Mouse (Mus musculus): ENCODE data around the gene Rab37.
A peak's percentile ranks its signal among the peaks of the same experiment; 100 is the strongest.

Rab37 gene

GRCm38 (mm10) chr11:115085064-115085463 lies 6.2 kb upstream of the Rab37 start:
- no peak for DNase-seq (ENCODE audit: low read depth, low spot score)

- DNase-seq (ENCODE audit: low read depth, low spot score), result no peak
Observed at GRCm38 (mm10) chr11:115086213-115086612, 5.0 kb upstream of the Rab37 start.

- DNase-seq (ENCODE audit: low read depth, low spot score), result no peak
Observed at GRCm38 (mm10) chr11:115089853-115090252, 1.4 kb upstream of the Rab37 start.

- DNase-seq (ENCODE audit: low read depth, low spot score), result no peak
Observed at GRCm38 (mm10) chr11:115092140-115092539, 909 bp downstream of the Rab37 start.

- DNase-seq (ENCODE audit: low read depth, low spot score), result no peak
Observed at GRCm38 (mm10) chr11:115098203-115098932, 7.1 kb downstream of the Rab37 start.

DNA sequence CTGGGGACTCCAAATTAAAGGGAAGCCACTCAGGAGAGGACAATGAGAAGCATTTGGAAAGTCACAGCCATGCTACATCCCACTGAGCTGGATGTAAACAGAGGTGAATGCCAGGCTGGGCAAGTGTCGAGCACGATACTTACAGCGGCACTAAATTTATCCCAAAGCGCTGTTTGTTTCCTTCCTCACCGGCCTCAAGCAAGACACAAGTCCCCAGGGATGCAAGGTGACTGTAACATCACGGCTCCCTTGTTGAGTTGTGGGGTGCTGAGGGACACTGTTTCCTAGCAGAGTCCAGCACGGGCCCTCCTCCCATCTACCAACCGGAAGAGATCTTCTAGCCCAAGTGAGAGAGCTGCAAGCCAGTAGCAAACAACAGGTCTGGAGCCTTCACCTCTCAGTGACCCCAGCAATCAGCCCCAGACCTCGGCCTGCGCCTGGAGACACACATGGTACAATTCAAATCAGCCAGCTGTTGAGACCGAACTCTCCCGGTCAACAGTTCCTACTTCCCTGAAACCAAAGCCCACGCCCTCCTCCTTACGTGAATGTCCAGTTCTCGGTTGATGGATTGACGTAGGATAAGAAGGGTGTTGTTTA lies 8.1 kb downstream of the Rab37 start:
- peak; percentile 45 for DNase-seq (ENCODE audit: low read depth, low spot score)

GRCm38 (mm10) chr11:115100032-115100621 lies 8.9 kb downstream of the Rab37 start:
- no peak for DNase-seq (ENCODE audit: low read depth, low spot score)

GRCm38 (mm10) chr11:115100741-115101140 lies 9.5 kb downstream of the Rab37 start:
- DNase-seq (ENCODE audit: low read depth, low spot score), result peak; percentile 55

DNA sequence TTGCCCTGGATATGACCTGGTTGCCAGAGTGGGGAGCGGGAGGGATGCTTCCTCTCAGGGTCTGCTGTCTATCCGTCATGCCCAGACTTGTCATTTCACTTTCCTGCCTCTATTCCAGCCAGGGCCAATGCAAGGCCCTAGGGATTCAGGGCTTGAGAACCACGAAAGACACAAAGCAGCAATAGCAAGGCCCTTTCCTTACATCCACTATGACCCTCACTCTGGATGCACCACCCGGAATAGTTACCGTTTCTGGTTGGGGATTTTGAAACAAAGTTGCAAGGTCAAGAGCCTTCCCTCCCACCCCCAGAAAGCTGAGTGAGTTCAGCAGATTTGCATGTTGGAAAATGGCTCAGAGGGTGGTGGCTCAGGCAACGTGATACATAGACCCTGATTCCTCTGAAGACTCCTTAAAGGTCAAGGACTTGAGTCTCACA lies 10.4 kb downstream of the Rab37 start:
- DNase-seq (ENCODE audit: low read depth, low spot score), result no peak

DNA sequence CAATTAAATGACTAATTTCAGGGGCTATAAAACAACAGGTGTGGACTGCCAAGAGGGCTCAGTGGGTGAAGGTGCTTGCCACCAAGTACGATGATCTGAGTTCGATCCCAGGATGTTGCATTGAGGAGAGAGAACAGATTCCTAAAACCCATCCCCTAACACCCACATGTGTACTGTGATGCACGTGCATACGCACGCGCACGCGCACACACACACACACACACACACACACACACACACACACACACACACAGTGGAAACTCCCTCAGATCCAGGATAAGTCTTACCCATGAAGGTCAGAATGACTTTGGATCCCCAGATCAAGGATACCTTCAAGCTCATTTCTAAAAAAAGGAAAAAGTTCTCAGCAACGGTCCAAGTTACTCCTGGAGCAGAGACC lies 10.9 kb downstream of the Rab37 start:
- DNase-seq (ENCODE audit: low read depth, low spot score), result no peak

DNA sequence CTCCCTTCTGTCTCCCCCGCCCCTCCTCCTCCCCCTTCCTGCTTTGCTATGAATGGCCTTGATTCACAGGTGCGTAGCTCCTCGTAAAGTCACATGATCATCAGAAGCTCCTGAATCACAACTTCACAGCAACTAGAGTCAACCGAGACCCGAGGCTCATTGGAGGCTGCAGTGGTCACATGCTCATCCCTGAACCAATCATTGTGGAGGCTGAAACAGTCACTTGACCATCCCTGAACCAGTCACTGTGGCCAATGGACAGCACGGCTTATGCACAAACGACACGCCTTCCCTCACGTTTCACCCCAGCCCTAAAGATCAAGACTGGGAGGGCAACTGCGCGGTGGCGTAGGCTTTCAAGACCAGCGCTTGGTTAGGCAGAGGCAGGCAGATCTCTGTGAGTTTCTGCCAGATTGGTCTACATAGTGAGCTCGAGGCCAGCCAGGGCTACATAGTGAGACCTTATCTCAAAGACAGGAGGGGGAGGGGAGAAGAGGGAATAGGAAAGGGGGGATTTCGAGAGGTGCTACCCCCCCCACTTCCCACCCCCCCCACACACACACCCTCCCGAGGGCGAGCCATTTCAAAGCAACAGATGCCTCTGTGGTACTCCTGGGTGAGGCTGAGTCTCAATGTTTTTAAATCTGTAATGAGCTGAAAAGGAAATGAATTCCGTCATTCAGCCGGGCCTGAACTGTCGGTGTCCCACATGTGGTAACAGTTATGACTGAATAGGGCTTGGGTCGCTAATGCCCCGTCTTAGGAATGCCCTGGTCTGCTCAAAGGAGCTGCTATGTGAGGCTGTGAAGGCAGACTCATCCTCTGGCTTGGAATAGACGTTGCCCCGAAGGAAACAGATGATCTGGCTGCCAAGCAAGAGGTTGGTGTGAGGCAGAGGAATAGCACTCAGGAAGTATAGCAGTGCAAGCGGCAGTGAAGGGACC lies 12.5 kb downstream of the Rab37 start:
- DNase-seq (ENCODE audit: low read depth, low spot score), result peak; percentile 61

DNA sequence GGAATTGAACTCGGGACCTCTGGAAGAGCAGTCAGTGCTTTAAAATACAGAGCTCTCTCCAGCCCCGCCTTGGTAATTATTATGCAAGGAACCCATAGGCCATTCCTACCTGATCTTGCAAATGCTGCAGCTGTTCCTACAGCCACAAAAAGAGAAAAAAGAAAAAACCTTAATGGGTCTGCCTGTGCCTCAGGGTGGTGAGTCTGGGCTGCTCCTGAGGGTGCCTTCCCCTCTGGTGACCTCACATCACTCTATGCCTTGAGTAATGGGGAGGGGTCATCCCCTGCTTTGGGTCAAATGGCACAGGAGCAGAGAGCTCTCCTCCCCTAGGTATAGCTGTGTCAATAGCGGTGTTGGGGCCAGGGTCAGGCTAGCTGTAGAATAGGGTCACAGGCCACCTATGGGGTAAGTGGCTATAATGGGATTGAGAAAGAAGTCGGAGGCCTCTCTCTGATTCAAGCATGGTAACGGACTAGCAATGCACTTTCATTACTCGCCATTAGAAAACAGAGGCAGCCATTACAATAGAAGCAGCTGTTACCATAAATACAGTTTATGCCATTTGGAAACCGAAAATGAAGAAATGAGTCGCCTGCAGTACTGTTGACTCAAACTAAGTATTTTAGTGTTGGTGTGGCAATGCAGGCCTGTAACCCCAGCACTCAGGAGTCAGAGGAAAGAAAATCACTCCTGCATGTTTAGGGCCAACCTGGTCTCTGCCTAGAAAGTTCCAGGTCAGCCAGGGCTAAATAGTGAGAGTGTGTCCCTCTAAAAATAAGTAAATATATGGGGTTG lies 13.7 kb downstream of the Rab37 start:
- DNase-seq (ENCODE audit: low read depth, low spot score), result no peak

DNA sequence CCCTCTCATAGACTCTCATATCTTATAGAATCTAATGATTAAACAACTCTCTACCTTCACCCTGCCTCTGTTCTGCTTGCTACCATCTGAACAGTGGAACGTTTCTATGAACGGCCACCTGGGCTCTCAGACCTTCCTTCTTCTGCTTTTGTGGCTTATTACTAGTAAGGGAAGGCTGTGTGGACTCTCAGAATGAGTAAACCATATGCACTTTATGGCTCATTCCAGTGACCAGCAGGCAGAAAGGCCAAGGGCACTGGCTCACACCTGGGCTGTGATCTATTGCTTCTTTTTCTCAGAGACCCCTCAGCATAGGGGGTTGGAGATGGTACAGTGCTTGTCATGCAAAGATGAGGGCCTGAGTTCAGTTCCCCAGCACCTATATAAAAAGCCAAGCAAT lies 15.4 kb downstream of the Rab37 start:
- no peak for DNase-seq (ENCODE audit: low read depth, low spot score)

DNA sequence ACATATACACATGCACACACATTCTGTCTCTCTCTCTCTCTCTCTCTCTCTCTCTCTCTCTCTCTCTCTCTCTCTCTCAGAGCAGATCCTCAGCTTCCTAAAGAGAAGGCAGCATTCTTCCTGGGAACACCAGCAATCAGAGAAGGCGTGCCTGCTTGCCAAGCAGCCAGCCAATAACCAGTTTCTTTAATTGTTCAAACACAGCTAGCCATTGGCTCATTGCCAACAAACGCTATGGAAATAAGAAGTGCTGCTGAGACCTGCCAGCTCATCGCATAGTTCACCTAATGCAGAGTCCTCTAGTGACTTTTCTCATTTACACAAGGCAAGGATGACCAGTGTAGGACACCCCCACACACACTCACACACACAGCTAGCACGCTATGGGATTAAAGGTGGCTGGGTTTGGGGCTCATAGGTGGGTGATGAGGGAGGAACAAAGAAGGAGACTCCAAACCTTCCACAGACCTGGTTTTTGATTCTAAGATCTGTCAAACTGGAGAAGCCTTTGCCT lies 16.2 kb downstream of the Rab37 start:
- no peak for DNase-seq (ENCODE audit: low read depth, low spot score)

GRCm38 (mm10) chr11:115108176-115108575 lies 16.9 kb downstream of the Rab37 start:
- DNase-seq (ENCODE audit: low read depth, low spot score), result no peak

DNA sequence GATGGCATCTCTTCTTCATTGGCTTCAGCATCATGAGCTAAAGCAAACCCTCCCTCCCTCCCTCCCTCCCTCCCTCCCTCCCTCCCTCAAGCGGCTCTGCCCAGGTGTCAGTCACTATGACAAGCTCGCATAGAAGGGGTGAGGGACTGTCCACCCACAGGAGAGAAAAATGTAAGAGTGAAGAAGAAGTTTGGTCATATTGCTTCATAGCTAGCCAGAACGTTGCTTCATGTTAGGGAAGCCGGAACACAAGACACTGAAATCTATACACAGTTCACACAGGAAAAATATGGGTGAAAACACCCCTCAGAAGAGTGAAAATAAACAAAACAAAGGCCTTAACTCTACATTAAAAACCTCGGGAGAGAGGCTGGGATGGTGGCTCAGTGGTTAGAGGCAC lies 19.0 kb downstream of the Rab37 start:
- DNase-seq (ENCODE audit: low read depth, low spot score), result no peak

- no peak for DNase-seq (ENCODE audit: low read depth, low spot score)
Observed at GRCm38 (mm10) chr11:115112196-115112595, 21.0 kb downstream of the Rab37 start.

DNA sequence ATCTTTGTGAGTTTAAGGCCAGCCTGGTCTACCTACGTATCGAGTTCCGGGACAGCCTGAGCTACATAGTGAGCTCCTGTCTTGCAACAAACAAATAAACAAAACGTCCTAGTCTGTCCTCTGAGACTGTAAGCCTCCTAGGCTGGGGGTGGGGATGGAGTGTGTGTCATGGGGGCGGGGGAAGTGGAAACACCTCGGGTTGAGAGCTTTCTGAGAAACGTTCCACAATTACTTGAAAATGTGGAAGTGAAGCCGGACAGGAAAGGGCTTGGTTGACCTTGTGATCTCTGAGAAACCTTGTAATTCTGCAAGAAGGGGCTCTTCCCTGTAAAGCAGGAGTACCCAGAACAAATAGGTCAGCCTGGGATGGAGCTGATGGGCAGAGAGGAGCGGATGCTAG lies 28.2 kb downstream of the Rab37 start:
- no peak for DNase-seq (ENCODE audit: low read depth, low spot score)

DNA sequence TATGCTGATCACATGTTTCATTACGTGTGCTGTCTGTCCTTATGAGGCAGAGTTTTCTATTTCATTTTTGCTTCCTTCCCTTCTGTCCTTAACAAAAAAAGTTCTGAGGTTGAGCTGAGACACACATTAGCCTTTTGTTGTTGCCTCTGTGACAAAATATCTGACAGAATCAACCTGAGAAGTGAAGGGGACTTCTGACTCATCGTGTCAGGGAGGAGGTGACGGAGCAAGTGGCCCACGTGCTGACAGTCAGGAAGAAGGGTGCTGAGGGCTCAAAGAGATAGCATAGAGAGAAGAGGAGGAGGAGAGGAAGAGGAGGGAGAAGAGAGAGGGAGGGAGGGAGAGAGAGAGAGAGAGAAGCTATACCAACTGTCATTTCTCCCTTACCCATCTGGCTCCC lies 37.3 kb downstream of the Rab37 start:
- DNase-seq (ENCODE audit: low read depth, low spot score), result no peak

DNA sequence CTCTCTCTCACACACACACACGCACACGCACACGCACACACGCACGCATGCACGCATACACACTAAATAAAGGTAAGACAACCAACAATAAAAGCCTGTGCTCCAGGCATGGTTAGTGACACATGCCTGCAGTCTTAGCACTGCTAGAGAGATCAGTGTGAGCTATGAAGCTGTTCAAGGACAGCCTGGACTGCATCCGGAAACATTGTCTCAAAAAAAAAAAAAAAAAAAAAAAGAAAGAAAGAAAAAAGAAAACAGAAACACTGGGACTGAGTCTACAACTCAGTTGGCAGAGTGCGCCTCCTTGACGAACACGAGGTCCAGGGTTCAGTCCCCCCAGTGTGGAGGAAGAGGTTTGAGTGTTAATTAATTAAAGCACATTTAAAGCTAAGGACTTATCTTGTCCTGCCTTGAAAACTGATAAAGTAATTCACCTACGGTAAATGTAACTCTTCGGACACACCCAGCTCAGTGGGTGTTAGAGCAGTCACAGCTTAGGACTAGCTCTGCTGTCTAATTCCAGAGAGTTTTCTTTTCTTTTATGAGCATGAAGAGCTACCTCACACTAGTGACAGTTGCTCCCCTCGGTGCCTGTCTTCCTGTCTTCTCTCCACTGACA lies 38.4 kb downstream of the Rab37 start:
- DNase-seq (ENCODE audit: low read depth, low spot score), result no peak
